Mouse (Mus musculus): ENCODE results near the gene Appl1.

DNA sequence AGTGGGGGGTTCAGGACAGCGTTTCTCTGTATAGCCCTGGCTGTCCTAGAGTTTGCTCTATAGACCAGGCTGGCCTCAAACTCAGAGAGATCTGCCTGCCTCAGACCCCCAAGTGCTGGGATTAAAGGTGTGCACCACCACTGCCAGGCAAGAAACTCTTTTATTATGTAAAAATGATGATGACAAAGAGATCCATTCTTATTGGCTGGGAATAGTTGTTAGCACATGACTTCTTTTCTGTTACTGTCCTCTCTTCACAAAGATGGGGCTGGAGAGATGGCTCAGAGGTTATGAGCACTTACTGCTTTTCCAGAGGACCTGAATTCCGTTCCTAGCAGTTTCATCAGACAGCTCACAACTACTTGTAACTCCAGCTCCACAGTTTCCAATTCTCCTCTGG is 91.1 kb downstream of the Appl1 start:
- TF ChIP-seq CTCF (conservative IDR thresholded peaks at IDR 0.05; ENCODE audit: low read length) (no peak), NANOG (IDR thresholded peaks at IDR 0.05; ENCODE audit: borderline replicate concordance, low read length) (no peak)

All from E14TG2a.4 (cell line).